In genomic region chr19:30194999-30195398, GRCm38 (mm10) we compare ENCODE assay signal across 18 mouse cellular contexts. TPM values are rescaled to one million over a fixed set of nuclear protein-coding genes. Genes with fewer than 3 reads are reported as not detected.
DNase-seq lines count a peak whose midpoint lies in the region; ATAC-seq and TF ChIP-seq lines count a peak whose summit lies in the region.
"Had no signal": no experiment of that assay in that cellular context is flagged by ENCODE, and none has a peak within 500 bp of the region (broad histone marks: within the 10 kb centered on the region; RNA-seq: fewer than 3 reads in every experiment).

No protein-coding gene starts in this region.

- TF ChIP-seq EP300 in liver, postnatal 0 days (IDR thresholded peaks at IDR 0.05; ENCODE audit: low read depth) = peak; percentile 73

- H3K4me1 ChIP-seq in liver, embryonic 13.5 days (replicated peaks) = no peaks in the 10 kb centered on the region
- no peaks in the 10 kb centered on the region for H3K4me1 ChIP-seq in liver, postnatal 0 days (ENCODE audit: insufficient read depth)
- H3K4me1 ChIP-seq in hindbrain, embryonic 10.5 days (replicated peaks) = no peaks in the 10 kb centered on the region
- H3K4me1 ChIP-seq: embryonic facial prominence, embryonic 13.5 days; forebrain, embryonic 13.5 days; heart, embryonic 12.5 days had no signal

- WGBS in liver, embryonic 13.5 days (ENCODE audit: insufficient replicate concordance) = 54% methylated on average over 6 of the region's 6 CpGs
- 48% methylated on average over 6 of the region's 6 CpGs for WGBS in liver, postnatal 0 days (ENCODE audit: insufficient replicate concordance)
- 81% methylated on average over 6 of the region's 6 CpGs for WGBS in hindbrain, embryonic 10.5 days

- ATAC-seq in liver, embryonic 13.5 days (ENCODE audit: low read depth) = peak; percentile 74
- peak; percentile 98 for ATAC-seq in liver, postnatal 0 days
- ATAC-seq: forebrain, embryonic 13.5 days; forebrain, postnatal 0 days; hindbrain, postnatal 0 days had no signal

- H3K36me3 ChIP-seq in liver, embryonic 13.5 days = no peaks in the 10 kb centered on the region
- no peaks in the 10 kb centered on the region for H3K36me3 ChIP-seq in liver, postnatal 0 days (replicated peaks; ENCODE audit: insufficient read depth, low read length)
- H3K36me3 ChIP-seq in hindbrain, embryonic 10.5 days = no peaks in the 10 kb centered on the region
- H3K36me3 ChIP-seq: embryonic facial prominence, embryonic 13.5 days; heart, embryonic 12.5 days had no signal

- H3K27me3 ChIP-seq in liver, embryonic 13.5 days = no peaks in the 10 kb centered on the region
- H3K27me3 ChIP-seq in liver, postnatal 0 days (ENCODE audit: insufficient read depth, low read length) = no peaks in the 10 kb centered on the region
- no peaks in the 10 kb centered on the region for H3K27me3 ChIP-seq in hindbrain, embryonic 10.5 days (ENCODE audit: insufficient read depth, poor library complexity, severe bottlenecking)
- H3K27me3 ChIP-seq: embryonic facial prominence, embryonic 13.5 days; forebrain, embryonic 13.5 days; heart, embryonic 12.5 days had no signal

- no peak overlapping the region for H3K4me2 ChIP-seq in liver, embryonic 13.5 days
- H3K4me2 ChIP-seq in liver, postnatal 0 days (ENCODE audit: low read depth, low read length) = no peak overlapping the region
- H3K4me2 ChIP-seq: embryonic facial prominence, embryonic 13.5 days; forebrain, embryonic 13.5 days; heart, embryonic 12.5 days had no signal

- no peak overlapping the region for H3K4me3 ChIP-seq in liver, embryonic 13.5 days (replicated peaks)
- no peak overlapping the region for H3K4me3 ChIP-seq in liver, postnatal 0 days (ENCODE audit: low read depth, low read length)
- no peak overlapping the region for H3K4me3 ChIP-seq in hindbrain, embryonic 10.5 days
- H3K4me3 ChIP-seq: embryonic facial prominence, embryonic 13.5 days; forebrain, embryonic 13.5 days; heart, embryonic 12.5 days had no signal

- no peak for TF ChIP-seq CTCF in liver, postnatal 0 days (IDR thresholded peaks at IDR 0.05; ENCODE audit: low read depth)

- H3K27ac ChIP-seq in liver, embryonic 13.5 days = peak overlapping the region; percentile 47
- H3K27ac ChIP-seq in liver, postnatal 0 days (ENCODE audit: low read depth) = peak overlapping the region; percentile 89
- H3K27ac ChIP-seq in hindbrain, embryonic 10.5 days = no peak overlapping the region
- H3K27ac ChIP-seq: embryonic facial prominence, embryonic 13.5 days; forebrain, embryonic 13.5 days; hindbrain, postnatal 0 days had no signal

- H3K9ac ChIP-seq in liver, embryonic 13.5 days = no peak overlapping the region
- no peak overlapping the region for H3K9ac ChIP-seq in liver, postnatal 0 days (replicated peaks)
- H3K9ac ChIP-seq: embryonic facial prominence, embryonic 13.5 days; forebrain, embryonic 13.5 days; forebrain, postnatal 0 days; heart, embryonic 12.5 days had no signal

- no peaks in the 10 kb centered on the region for H3K9me3 ChIP-seq in liver, embryonic 13.5 days (replicated peaks)
- H3K9me3 ChIP-seq in liver, postnatal 0 days (ENCODE audit: low read length) = no peaks in the 10 kb centered on the region
- peaks cover 3% of the 10 kb centered on the region for H3K9me3 ChIP-seq in hindbrain, embryonic 10.5 days
- H3K9me3 ChIP-seq: embryonic facial prominence, embryonic 13.5 days; forebrain, embryonic 13.5 days had no signal

- DNase-seq in liver = peak; percentile 40
- no peak for DNase-seq in liver, embryonic 13.5 days
- peak; percentile 52 for DNase-seq in liver, postnatal 0 days
- no peak for DNase-seq in neural tube, embryonic 10.5 days (ENCODE audit: extremely low spot score, low spot score)
- DNase-seq in right cerebral cortex, adult 2 months (ENCODE audit: low spot score in 2 of 2) = no peak
- DNase-seq in hindbrain, embryonic 10.5 days (ENCODE audit: low spot score) = no peak
- DNase-seq: adrenal gland, postnatal 10 days; cerebellum, adult 18-20 months; cerebellum, adult 9-11 months; cerebellum, postnatal 36 days; forebrain, postnatal 0 days; gastrocnemius, postnatal 14 days had no signal

RNA-seq across cellular contexts. Expression of gene Gldc, which starts 19.8 kb away (rescaled TPM):
- 18.8 and 24.0 TPM in 2 replicates for polyA plus RNA-seq in liver, embryonic 13.5 days (2015; fragmentation: Nextera tagmentation; extraction: Ambion mirVana)
- 33.2 and 34.6 TPM in 2 replicates for polyA plus RNA-seq in liver, postnatal 0 days (2015; fragmentation: Nextera tagmentation; extraction: Ambion mirVana)
- 26.9 and 27.6 TPM in 2 replicates for polyA plus RNA-seq in hindbrain, embryonic 10.5 days (2016; fragmentation: Nextera tagmentation; extraction: Ambion mirVana)

RNA-seq across cellular contexts. Expression of gene Mbl2, which starts 37.7 kb away (rescaled TPM):
- polyA plus RNA-seq in liver, embryonic 13.5 days (2015; fragmentation: Nextera tagmentation; extraction: Ambion mirVana) = 0.71 and 0.73 TPM in 2 replicates
- 212 and 278 TPM in 2 replicates for polyA plus RNA-seq in liver, postnatal 0 days (2015; fragmentation: Nextera tagmentation; extraction: Ambion mirVana)
- 0.15 TPM in 1 of 2 replicates, not detected in the other for polyA plus RNA-seq in hindbrain, embryonic 10.5 days (2016; fragmentation: Nextera tagmentation; extraction: Ambion mirVana)
- polyA plus RNA-seq: embryonic facial prominence, embryonic 13.5 days; forebrain, embryonic 13.5 days; forebrain, postnatal 0 days; heart, embryonic 12.5 days; heart, embryonic 16.5 days; hindbrain, embryonic 11.5 days had no signal

Comparison
In these comparisons a context has a peak if more than half of its experiments do, and no peak if none do; other contexts are left out.
1. DNase-seq: peak in liver (single experiment) and liver, postnatal 0 days (single experiment); none in liver, embryonic 13.5 days (single experiment), neural tube, embryonic 10.5 days (single experiment), right cerebral cortex, adult 2 months (0 of 2) and hindbrain, embryonic 10.5 days (single experiment).
2. RNA of gene Mbl2, which starts 37.7 kb away (polyA plus RNA-seq): 212 to 278 TPM in liver, postnatal 0 days; 0.71 to 0.73 TPM in liver, embryonic 13.5 days and 0.15 TPM in hindbrain, embryonic 10.5 days; every median in the first group is over 100 times any median in the second.